Mouse (Mus musculus): ENCODE measurements around the gene Myl6.

DNA sequence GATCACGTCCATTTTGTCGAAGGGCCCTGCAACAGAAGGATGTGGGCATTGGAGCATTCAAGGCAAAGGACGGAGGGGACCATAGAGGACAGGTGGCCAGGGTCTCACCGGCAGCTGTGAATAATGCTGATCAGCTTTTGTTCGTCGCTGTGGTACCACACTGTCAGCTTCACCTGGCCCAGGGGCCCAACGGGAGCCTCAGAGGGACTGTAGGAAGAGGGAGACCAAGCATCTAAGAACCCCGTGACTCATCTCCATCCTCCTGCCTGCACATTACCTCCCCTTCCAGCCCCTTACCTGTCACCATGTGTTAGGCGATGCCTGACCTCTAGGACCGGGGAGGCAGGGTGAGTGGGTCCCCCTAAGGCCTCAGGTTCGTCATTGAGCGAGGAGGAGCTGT lies 17.8 kb upstream of the Myl6 start:
- TF ChIP-seq POLR2A (IDR thresholded peaks at IDR 0.05; ENCODE audit: insufficient read depth, low read length) = no peak
- no peak for TF ChIP-seq CTCF (IDR thresholded peaks at IDR 0.05; ENCODE audit: low read depth, low read length)

All from ES-Bruce4 (cell line).